Mouse (Mus musculus): ENCODE data around the gene Hnrnpll. TPM values are rescaled to one million over a fixed set of nuclear protein-coding genes. Genes with fewer than 3 reads are reported as not detected.
A peak's percentile ranks its signal among the peaks of the same experiment; 100 is the strongest.

Hnrnpll gene
- polyA plus RNA-seq, 1 experiment: 52.0 TPM

DNA sequence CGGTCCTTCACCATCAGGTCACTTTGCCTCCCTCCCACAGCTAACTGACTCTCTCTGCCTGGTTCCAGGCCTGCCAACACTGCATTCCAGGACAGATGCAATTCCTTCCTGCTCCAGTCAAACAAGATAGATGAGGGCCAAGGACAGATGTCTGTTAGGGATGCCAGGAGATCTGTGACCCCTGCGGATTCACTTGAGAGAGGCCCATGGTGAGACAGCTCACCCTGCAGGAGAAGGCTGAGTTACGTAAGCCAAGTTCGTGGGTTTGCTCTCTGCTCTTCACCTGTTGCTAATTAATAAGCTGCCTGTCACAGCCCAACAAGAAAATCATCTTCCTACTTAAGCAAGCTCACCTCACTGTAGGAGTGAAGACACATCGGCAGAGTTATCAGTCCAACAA lies 63.1 kb downstream of the Hnrnpll start:
- Histone ChIP-seq H3K4me1 (ENCODE audit: control insufficient read depth, insufficient read depth, low read length) (no peaks in the 10 kb centered on the region; the same call in none of the 2 replicates), H3K4me3 (ENCODE audit: control insufficient read depth, low read depth, low read length) (no peak overlapping the region), H3K27me3 (ENCODE audit: control insufficient read depth, insufficient read depth, low read length) (no peaks in the 10 kb centered on the region), H3K27ac (ENCODE audit: control insufficient read depth, insufficient read depth, low read depth, low read length) (no peak overlapping the region), H3K36me3 (ENCODE audit: control insufficient read depth, insufficient read depth, low read length) (no peaks in the 10 kb centered on the region)
- TF ChIP-seq POLR2A (IDR thresholded peaks at IDR 0.05; ENCODE audit: control insufficient read depth, low read depth, low read length) (no peak), CTCF (IDR thresholded peaks at IDR 0.05; ENCODE audit: control insufficient read depth, insufficient read depth, insufficient replicate concordance, low read depth, low read length) (peak; percentile 11; the same call in 1 of the 2 replicates)

DNA sequence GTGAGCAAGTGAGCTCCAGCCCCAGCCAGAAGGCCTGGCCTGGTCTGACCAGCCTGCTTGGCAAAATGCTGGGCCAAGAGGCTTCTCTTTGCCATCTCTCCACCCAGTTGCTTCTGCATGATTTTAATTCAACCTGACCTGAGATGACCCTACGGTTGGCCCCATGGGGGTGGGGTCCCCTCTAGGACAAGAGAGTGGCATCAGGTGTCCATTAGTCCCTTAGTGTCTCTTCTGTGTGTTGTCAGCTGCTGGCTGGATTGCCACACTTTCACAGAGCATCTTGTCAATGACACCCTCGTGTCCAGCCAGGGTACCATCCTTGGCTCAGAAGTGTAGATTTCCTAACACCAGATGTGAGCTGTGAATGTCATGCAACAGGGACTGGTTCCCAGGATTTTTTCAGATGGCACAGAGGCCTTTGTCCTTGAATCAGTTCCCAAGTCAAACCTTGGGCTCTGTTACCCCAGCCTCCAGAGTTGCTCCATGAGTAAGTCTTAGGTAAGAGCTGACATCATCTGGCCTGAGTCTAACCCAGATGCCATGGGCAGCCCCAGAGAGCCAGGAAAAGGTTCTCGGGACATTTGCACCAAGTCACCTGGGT lies 66.9 kb downstream of the Hnrnpll start:
- Histone ChIP-seq H3K4me3 (ENCODE audit: control insufficient read depth, low read depth, low read length) (no peak overlapping the region), H3K4me1 (ENCODE audit: control insufficient read depth, insufficient read depth, low read length) (no peaks in the 10 kb centered on the region; the same call in none of the 2 replicates), H3K36me3 (ENCODE audit: control insufficient read depth, insufficient read depth, low read length) (no peaks in the 10 kb centered on the region), H3K27me3 (ENCODE audit: control insufficient read depth, insufficient read depth, low read length) (no peaks in the 10 kb centered on the region), H3K27ac (ENCODE audit: control insufficient read depth, insufficient read depth, low read depth, low read length) (no peak overlapping the region)
- no peak for TF ChIP-seq POLR2A (IDR thresholded peaks at IDR 0.05; ENCODE audit: control insufficient read depth, low read depth, low read length)
- no peak for TF ChIP-seq CTCF (IDR thresholded peaks at IDR 0.05; ENCODE audit: control insufficient read depth, insufficient read depth, insufficient replicate concordance, low read depth, low read length)

DNA sequence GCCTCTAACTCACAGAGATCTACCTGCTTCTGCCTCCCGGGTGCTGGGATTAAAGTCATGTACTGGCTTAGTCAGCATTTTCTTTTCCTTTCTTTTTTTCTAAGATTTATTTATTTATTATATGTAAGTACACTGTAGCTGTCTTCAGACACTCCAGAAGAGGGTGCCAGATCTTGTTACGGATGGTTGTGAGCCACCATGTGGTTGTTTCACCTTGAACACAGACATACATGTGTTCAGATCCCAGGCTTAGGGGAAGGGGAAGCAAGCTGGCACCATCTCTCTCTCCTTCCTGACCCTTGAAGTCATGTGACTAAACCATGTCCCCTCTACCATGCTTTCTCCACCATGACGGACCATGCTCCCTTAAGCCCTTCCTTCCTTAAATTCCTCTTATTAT lies 70.0 kb downstream of the Hnrnpll start:
- H3K36me3 ChIP-seq (ENCODE audit: control insufficient read depth, insufficient read depth, low read length): no peaks in the 10 kb centered on the region
- H3K27me3 ChIP-seq (ENCODE audit: control insufficient read depth, insufficient read depth, low read length): no peaks in the 10 kb centered on the region
- H3K4me3 ChIP-seq (ENCODE audit: control insufficient read depth, low read depth, low read length): no peak overlapping the region
- H3K27ac ChIP-seq (ENCODE audit: control insufficient read depth, insufficient read depth, low read depth, low read length): no peak overlapping the region
- no peaks in the 10 kb centered on the region for H3K4me1 ChIP-seq (ENCODE audit: control insufficient read depth, insufficient read depth, low read length)
- TF ChIP-seq POLR2A (IDR thresholded peaks at IDR 0.05; ENCODE audit: control insufficient read depth, low read depth, low read length): no peak
- TF ChIP-seq CTCF (IDR thresholded peaks at IDR 0.05; ENCODE audit: control insufficient read depth, insufficient read depth, insufficient replicate concordance, low read depth, low read length): no peak

DNA sequence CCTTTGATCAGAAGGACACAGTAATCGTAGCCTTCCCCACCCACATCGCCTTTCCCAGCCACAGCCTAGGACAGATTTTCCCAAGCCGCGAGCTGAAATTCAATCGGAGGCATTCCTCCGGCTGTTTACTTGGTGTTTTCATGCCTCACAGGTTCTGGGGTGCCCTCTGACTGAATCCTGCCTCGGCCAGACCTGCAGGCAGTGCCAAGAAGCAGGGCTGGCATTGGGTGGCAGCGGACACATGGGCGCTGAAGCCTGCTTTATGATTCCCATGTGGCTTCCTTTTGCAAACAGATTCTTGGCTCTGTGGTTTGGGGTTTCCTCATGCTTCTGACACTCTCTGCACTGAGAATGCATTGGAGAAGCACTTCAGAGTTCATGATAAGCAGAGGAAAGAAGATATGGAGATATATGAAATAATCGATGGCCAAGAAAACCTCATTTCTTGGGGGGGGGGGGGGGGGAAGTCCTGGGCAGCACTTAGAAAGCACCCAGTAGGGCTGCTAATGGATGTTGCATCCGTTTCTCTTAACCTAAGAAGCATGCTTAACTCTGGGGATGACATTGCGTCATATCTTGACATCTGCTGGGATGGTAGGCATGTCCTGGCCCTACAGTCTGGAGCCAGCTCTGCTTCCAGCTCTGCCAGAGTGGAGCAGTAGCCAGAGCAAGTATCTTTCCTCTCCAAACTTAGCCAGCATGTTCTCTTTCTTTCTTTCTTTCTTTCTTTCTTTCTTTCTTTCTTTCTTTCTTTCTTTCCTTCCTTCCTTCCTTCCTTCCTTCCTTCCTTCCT lies 70.8 kb downstream of the Hnrnpll start:
- Histone ChIP-seq H3K27me3 (ENCODE audit: control insufficient read depth, insufficient read depth, low read length) (no peaks in the 10 kb centered on the region), H3K27ac (ENCODE audit: control insufficient read depth, insufficient read depth, low read depth, low read length) (no peak overlapping the region), H3K36me3 (ENCODE audit: control insufficient read depth, insufficient read depth, low read length) (no peaks in the 10 kb centered on the region), H3K4me1 (ENCODE audit: control insufficient read depth, insufficient read depth, low read length) (no peaks in the 10 kb centered on the region), H3K4me3 (ENCODE audit: control insufficient read depth, low read depth, low read length) (no peak overlapping the region)
- TF ChIP-seq POLR2A (IDR thresholded peaks at IDR 0.05; ENCODE audit: control insufficient read depth, low read depth, low read length): no peak
- TF ChIP-seq CTCF (IDR thresholded peaks at IDR 0.05; ENCODE audit: control insufficient read depth, insufficient read depth, insufficient replicate concordance, low read depth, low read length): no peak

DNA sequence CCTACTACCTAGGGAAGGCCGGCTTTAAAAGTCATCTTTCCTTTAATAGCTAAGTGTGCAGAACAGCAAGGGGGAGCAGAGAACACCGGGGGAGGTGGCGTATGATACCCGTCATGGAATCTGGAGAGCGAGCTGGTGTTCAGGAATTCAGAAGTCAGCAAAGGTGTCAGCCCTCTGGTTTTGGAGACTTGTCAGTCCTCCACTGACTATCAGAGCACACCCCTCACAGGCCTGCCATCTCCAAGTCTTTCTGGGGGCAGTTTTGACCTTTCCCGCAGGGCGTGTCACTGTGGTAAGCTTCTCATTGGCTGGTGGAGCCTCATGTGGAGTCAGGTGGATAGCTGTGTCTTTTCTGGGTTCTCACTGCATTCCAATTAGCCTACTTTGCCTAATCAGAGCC lies 72.0 kb downstream of the Hnrnpll start:
- Histone ChIP-seq H3K4me1 (ENCODE audit: control insufficient read depth, insufficient read depth, low read length) (no peaks in the 10 kb centered on the region), H3K4me3 (ENCODE audit: control insufficient read depth, low read depth, low read length) (no peak overlapping the region), H3K27ac (ENCODE audit: control insufficient read depth, insufficient read depth, low read depth, low read length) (no peak overlapping the region), H3K36me3 (ENCODE audit: control insufficient read depth, insufficient read depth, low read length) (no peaks in the 10 kb centered on the region), H3K27me3 (ENCODE audit: control insufficient read depth, insufficient read depth, low read length) (no peaks in the 10 kb centered on the region)
- TF ChIP-seq CTCF (IDR thresholded peaks at IDR 0.05; ENCODE audit: control insufficient read depth, insufficient read depth, insufficient replicate concordance, low read depth, low read length) (no peak), POLR2A (IDR thresholded peaks at IDR 0.05; ENCODE audit: control insufficient read depth, low read depth, low read length) (no peak)

DNA sequence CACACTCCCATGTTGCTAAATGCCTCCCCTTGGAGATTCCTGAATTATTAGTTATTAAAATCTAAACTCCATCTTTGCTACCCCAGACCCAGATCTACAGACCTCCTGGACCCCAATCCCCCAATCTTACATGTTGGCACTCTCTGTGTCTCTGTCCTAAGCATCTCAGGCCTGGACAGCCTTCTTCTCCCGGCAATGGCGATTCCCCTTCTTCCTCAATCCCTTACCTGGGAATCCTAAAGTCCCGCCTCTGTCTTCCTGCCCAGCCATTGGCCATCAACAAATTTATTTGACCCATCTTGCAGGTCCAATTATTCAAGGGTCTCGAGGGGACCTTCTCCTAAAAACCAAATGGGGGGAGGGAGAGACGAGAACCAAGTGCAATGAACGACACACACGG lies 77.7 kb downstream of the Hnrnpll start:
- no peaks in the 10 kb centered on the region for H3K27me3 ChIP-seq (ENCODE audit: control insufficient read depth, insufficient read depth, low read length)
- no peaks in the 10 kb centered on the region for H3K36me3 ChIP-seq (ENCODE audit: control insufficient read depth, insufficient read depth, low read length)
- TF ChIP-seq POLR2A (IDR thresholded peaks at IDR 0.05; ENCODE audit: control insufficient read depth, low read depth, low read length) (no peak), CTCF (IDR thresholded peaks at IDR 0.05; ENCODE audit: control insufficient read depth, insufficient read depth, insufficient replicate concordance, low read depth, low read length) (no peak)
- H3K27ac ChIP-seq (ENCODE audit: control insufficient read depth, insufficient read depth, low read depth, low read length): no peak overlapping the region
- peaks cover 16% of the 10 kb centered on the region for H3K4me1 ChIP-seq (ENCODE audit: control insufficient read depth, insufficient read depth, low read length)
- no peak overlapping the region for H3K4me3 ChIP-seq (ENCODE audit: control insufficient read depth, low read depth, low read length)

DNA sequence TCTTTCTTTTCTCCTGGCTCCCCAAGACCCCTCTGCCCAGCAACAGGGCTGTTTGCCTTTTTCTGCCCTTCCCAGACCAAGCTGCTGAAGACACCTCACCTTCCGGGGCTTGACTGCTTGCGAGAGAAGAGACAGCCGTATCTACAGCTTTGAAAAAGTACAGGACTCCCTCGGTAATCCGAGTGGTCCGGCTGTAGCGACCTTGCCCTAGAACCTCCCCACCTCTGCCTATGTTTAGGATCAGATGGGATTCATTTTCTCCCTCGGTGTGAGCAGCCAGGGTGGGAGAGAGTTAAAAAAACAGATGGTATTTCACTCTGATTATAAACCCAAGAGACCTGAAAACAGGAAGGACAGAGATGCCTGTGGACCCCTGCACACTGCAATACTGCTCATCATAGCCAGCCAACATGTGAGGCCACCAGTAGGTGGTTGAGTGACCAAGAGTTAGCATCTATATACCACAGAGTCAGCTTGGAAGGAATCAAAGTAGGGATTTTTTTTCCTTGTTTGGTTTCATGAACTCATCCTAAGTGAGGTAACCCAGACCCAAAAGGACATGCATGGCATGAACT lies 79.1 kb downstream of the Hnrnpll start:
- H3K27ac ChIP-seq (ENCODE audit: control insufficient read depth, insufficient read depth, low read depth, low read length): no peak overlapping the region
- no peaks in the 10 kb centered on the region for H3K27me3 ChIP-seq (ENCODE audit: control insufficient read depth, insufficient read depth, low read length)
- TF ChIP-seq CTCF (IDR thresholded peaks at IDR 0.05; ENCODE audit: control insufficient read depth, insufficient read depth, insufficient replicate concordance, low read depth, low read length): no peak
- no peak for TF ChIP-seq POLR2A (IDR thresholded peaks at IDR 0.05; ENCODE audit: control insufficient read depth, low read depth, low read length)
- no peaks in the 10 kb centered on the region for H3K36me3 ChIP-seq (ENCODE audit: control insufficient read depth, insufficient read depth, low read length)
- H3K4me3 ChIP-seq (ENCODE audit: control insufficient read depth, low read depth, low read length): no peak overlapping the region
- peaks cover 19% of the 10 kb centered on the region for H3K4me1 ChIP-seq (ENCODE audit: control insufficient read depth, insufficient read depth, low read length)
